Mouse (Mus musculus): ENCODE results near the gene Fbxl12.
A peak's percentile ranks its signal among the peaks of the same experiment; 100 is the strongest.
"Not testable (repeated sequence)": the region's sequence is repeated elsewhere in the genome, so short reads cannot be mapped to it uniquely, and the experiment has no call there.

The Fbxl12 gene

GRCm38 (mm10) chr9:20652260-20652658 lies 7.7 kb upstream of the Fbxl12 start:
- no peak for DNase-seq (ENCODE audit: low read depth)

DNA sequence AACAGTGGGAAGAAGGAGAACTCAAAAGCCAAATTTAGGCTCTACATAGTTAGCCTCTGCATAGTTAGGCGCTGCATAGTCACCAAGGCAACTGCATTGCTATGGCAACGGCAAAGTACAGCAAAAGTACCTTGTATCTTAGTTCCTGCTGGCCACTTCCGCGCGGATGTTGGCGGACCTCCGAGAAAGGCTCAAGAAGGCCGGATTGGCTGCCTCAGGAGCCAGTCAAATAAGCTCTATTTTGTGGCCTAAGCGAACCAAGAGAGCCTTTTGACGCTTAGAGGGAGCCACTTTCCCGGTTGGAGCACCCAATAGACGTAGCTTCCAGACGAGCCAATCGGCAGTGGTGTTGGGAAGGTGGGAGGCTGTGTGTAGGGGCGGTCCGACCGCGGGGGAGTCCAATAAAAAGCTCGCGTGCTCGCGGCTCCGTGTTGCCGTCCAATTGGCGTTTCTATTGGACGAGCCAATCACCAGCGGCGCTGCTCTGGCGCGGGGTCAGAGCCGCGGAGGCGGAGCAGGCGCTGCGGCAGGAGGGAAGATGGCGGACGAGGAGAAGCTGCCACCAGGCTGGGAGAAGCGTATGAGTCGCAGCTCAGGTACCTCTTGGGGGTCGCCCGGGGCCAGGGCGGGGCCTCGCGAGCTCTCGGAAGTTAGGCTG lies 7.2 kb upstream of the Fbxl12 start, which contains the start of gene Pin1:
Pin1 (plus strand) TSS at position 494 of the 658 bp plus-strand sequence.
- peak; percentile 98 for DNase-seq (ENCODE audit: low read depth)

DNA sequence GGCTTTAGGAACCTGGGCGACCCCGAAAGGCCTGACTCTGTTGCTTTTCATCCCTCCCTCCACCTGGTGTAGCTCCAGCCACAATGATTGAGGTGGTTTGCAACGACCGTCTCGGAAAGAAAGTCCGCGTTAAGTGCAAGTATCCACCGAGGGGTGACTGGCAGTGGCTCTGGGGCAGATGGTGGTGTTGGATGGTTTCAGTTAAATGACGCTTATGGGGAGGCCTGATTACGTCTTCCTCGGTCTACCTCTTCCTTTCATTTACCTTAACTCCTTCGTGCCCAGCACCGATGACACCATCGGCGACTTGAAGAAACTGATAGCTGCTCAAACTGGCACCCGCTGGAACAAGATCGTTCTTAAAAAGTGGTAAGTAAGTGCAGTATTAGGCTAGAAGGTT lies 554 bp upstream of the Fbxl12 start:
- peak; percentile 8 for DNase-seq (ENCODE audit: low read depth)

GRCm38 (mm10) chr9:20643781-20644180 lies 786 bp downstream of the Fbxl12 start:
- DNase-seq (ENCODE audit: low read depth): peak; percentile 19

- peak; percentile 90 for DNase-seq (ENCODE audit: low read depth)
Measured at GRCm38 (mm10) chr9:20642896-20643466, 1.6 kb downstream of the Fbxl12 start.

GRCm38 (mm10) chr9:20642101-20642895 lies 2.3 kb downstream of the Fbxl12 start, which contains the start of gene Ubl5:
TSS of gene Ubl5 (plus strand) at chr9:20642878.
- DNase-seq (ENCODE audit: low read depth): peak; percentile 92

GRCm38 (mm10) chr9:20641501-20641900 lies 3.1 kb downstream of the Fbxl12 start:
- DNase-seq (ENCODE audit: low read depth): peak; percentile 36

DNA sequence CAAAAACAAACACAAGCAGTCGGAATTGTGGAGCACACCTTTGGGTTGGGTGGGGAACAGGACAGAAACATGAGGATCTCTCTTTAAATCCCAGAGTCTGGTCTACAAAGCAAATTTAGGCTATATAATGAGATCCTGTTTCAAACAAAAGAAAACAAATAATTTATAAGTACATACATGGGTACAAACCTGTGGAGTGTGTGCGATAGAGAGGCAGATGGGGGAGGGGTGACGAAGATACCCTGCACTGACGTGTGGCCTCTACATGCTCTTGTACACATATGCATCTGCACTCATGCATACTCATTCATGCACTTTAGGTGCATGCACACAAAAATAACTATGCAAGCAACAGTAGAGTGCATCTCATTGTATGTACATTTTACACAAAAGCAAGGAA lies 5.1 kb downstream of the Fbxl12 start:
- DNase-seq (ENCODE audit: low read depth): no peak

DNA sequence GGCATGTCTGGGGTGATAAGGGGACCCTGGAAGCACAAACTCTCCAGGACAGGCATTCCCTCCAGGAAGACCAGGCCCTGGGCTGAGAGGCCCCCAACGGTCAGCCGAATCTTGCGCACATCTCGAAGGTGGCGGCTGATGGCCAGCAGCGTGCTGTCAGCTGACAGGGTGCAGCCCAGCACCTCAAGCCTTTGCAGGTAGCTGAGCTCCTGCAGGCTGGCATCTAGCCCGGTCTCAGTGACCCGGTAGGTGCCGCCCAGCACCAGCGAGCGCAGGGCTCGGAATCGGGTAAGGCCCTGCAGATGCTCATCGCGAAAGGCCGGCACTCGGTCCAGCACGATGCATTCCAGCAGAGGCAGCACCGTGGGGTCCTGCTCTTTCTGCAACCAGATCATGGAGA lies 6.0 kb downstream of the Fbxl12 start:
- DNase-seq (ENCODE audit: low read depth): no peak

DNA sequence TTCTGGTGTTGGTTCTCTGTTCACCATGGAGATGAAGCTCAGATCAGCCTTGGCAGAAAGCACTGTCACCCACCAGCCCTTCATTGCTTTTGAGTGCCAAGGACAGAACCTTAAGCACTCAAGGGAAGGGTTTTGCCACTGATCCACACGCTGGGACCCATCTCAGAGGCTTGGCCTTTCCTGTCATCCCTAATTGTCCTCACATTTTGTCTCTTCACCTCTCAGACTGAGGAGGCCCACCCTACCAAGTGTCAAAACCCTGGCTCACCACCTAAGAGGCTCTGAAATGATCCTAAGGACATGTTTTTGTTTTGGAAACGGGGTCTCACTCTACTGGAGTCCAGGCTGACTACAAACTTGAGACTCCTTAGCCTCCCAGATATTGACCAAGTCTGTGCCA lies 7.8 kb downstream of the Fbxl12 start:
- DNase-seq (ENCODE audit: low read depth): no peak

DNA sequence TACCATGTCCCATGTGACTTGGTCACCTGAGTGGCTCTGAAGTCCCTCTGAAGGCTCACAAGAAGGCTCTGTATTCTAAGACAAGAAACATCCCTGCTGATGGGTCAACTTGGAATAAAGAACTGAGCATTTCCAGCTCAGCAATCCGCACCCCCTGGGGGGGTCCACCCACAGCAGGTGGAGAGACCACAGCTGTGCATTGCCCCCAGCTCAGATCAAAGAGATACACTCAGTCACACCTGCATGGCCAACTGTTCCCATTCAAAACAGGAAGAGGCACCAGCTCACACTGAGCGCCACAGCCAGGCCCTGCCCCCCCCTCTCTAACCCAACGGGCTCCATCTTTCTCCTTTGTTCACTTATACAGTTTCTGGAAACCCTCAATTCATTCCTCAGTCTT lies 8.3 kb downstream of the Fbxl12 start:
- no peak for DNase-seq (ENCODE audit: low read depth)

GRCm38 (mm10) chr9:20635676-20636075 lies 8.9 kb downstream of the Fbxl12 start:
- not testable (repeated sequence) for DNase-seq (ENCODE audit: low read depth)

- DNase-seq (ENCODE audit: low read depth): no peak
Measured at GRCm38 (mm10) chr9:20631332-20631731, 13.2 kb downstream of the Fbxl12 start.

GRCm38 (mm10) chr9:20616685-20617084 lies 27.9 kb downstream of the Fbxl12 start:
- no peak for DNase-seq (ENCODE audit: low read depth)

DNA sequence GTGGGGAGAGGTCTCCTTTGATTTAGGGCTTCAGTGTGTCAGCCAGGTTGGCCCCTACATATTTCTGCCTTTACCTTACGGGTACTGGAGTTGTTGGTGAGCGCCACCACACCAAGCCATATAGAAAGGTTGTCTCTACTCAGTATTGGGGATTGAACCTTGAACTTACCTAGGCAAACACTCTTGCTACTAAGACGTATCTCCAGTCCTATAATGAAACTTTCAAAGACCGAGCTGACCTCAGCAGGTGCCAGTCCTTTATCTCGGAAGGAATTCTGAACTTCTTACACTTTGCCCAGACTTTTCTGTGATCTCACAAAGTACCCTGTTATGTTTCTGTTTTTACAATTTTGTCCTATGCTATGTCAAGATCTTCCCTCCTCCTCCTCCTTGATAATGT lies 32.6 kb downstream of the Fbxl12 start:
- DNase-seq (ENCODE audit: low read depth): no peak

DNA sequence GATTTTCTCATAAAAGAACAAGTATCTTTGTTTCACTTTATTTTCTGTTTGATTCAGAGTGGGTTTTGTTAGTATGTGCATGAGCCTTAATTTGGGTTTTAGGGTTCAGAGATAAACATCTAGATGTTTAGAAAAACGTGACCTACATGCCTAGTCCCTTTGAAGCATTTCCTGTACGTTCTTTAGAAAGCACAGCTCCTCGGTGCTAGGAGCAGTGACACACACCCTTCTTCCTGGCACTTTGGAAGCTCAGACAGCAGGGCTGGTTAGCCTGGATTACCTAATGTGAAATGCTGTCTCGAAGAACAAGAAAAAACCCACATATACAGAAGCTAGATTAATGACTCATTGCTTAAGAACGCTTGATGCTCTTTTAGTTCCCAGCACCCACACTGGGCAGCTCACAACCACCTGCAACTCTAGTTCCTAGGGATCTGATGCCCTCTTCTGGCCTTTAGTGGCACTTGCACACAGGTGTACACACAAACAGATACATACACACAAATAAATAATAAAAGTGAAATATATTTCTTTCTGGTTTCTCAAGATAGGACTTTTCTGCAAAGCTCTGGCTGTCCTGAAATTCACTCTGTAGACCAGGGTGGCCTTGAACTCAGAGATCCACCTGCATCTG lies 34.6 kb downstream of the Fbxl12 start:
- DNase-seq (ENCODE audit: low read depth): no peak

DNA sequence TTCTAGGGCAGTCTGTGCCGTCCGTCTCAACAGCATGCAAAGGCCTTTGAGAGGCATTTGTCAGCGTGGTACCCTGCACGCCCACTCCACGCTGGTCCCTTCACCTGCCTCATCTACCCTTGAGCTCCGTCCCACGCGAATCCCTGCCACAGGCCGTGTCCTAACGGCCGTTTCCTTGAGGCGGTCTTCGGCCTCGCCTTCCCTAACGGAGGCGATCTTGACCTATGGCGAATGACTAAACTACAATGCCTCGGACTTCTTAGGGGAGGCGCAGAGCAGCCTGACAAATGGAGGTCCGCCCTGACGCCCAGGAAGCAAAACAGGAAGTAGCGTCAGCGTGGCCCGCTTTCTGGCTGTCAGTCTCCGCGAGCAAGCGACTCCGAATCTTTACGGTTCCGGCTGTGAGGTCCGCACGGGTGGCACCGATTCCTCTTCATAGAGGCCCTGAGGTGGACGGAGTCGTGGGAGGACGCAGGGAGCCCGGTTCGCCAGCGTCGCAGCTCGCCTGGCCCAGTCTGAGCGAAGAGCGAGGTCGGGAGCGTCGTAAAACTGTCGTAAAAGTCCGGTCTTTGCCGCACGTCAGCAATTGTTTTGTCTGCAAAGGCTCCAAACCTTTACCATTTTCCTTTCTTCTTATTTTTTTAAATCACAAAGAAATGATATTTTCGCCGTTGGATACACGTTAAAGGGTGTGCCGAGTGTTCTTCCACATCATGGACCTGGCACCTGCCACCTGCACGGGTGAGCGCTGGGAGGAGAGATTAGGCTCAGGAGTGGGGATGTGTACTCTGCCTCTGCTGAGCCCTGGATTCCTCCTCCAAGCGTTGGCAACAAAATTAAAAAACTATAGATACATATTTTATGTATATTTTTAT lies 37.2 kb downstream of the Fbxl12 start:
- DNase-seq (ENCODE audit: low read depth): peak; percentile 92

DNA sequence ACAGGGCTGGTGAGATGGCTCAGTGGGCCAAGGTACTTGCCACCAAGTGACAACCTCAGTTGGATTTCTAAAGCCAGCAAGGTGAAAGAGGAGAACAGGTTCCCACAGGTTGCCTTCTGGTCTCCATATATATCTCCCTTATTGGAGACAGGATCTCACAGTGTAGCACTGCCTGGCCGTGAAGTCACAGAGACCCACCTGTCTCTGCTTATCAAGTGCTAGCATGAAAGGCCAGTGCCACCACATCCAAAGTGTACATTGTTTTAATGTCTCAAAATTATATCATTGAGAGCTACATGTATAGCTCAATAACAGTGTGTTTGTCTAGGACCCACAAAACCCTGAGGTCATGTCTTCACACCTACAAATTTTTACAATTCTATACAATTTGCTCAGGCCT lies 38.3 kb downstream of the Fbxl12 start:
- DNase-seq (ENCODE audit: low read depth): no peak

DNA sequence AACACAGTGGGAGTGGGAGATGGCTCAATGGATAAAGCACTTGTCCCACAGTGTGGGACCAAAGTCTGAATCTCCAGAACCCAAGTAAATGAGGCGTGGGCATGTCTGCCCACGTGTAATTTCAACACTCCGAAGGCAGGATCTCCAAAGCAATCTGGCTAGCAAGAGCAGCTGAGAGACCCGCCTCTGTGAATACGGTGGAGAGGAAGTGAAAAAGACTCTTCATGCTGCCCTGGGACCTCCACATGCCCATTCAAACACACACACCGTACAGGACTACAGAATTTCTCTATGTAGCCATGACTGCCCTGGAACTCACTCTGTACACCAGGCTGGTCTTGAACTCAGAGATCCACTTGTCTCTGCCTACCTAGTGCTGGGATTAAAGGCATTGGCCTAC lies 43.3 kb downstream of the Fbxl12 start:
- no peak for DNase-seq (ENCODE audit: low read depth)

DNA sequence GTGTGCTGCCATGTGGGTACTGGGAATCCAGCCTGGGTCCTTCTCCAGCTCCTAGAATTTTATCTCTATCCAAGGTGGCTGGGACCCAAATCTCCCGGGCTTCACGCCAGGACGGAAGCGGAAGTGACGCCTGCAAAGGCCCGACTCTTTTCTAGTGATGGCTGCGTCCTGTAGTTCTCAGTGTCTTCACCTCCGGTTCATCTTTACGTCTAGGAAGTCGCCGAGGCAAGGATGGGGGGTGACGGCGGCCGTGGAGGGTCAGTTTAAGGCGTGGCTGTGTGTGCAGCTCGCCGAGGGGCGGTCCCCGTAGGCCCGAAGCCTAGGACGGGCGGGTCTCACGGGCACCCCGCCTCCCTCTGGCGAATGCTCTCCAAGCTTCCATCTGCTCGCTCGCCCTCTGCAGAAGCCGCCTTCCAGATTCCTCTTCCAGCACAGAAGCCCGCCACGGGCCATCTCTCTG lies 63.4 kb downstream of the Fbxl12 start, which contains the start of gene Zfp846:
Zfp846 (plus strand) TSS at position 117 of the 460 bp plus-strand sequence.
- DNase-seq (ENCODE audit: low read depth): peak; percentile 96

- DNase-seq (ENCODE audit: low read depth): no peak
Measured at GRCm38 (mm10) chr9:20576591-20576990, 68.0 kb downstream of the Fbxl12 start.

Data from NIH3T3 (cell line).